Mouse (Mus musculus) granulocyte monocyte progenitor cell, adult 5-6 weeks (primary cell): ENCODE data around the gene Theg. TPM values are rescaled to one million over a fixed set of nuclear protein-coding genes. Genes with fewer than 3 reads are reported as not detected.

Source experiments
- ATAC-seq: replicated peaks from 2 replicates; pipeline ENCODE4 v1.8.0; 2016; ENCODE audit warnings: mild to moderate bottlenecking, moderate TSS enrichment, inconsistent platforms; ENCODE audit not compliant: poor library complexity, severe bottlenecking
- total RNA-seq, 2 experiments: library from RNA; stranded (forward) in 1 of 2; stranded (reverse) in 1 of 2; fragments of 200-712, 200-1000 nt in 1 of 2; fragments of >200 nt in 1 of 2; fragmentation: Nextera tagmentation in 1 of 2; gene quantifications; 2 replicates each; pipeline ENCODE4 v1.2.3; 2014 to 2017

The Theg gene
- total RNA-seq, 2 experiments from 2014 or later, result not detected

- ATAC-seq, result no peak
Measured at GRCm38 (mm10) chr10:79559716-79560115, 27.4 kb downstream of the Theg start.

DNA sequence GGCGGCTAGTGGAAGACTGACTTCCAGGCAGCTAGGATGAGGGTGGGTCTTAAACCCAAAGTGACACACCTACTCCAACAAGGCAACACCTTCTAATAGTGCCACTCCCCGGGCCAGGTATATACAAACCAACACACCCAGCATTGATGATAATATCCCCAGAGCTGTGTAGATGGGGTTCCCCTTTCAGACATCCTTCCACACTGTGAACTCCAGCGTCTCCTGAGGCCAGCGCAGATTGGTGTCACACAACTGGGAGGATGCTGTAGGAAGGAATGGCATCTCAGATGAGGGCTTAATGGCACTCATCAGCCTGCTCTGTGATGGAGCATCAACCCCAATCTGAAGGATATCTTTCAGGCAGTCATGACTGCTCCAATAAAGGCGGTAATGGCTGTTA lies 29.6 kb downstream of the Theg start:
- ATAC-seq, result no peak

DNA sequence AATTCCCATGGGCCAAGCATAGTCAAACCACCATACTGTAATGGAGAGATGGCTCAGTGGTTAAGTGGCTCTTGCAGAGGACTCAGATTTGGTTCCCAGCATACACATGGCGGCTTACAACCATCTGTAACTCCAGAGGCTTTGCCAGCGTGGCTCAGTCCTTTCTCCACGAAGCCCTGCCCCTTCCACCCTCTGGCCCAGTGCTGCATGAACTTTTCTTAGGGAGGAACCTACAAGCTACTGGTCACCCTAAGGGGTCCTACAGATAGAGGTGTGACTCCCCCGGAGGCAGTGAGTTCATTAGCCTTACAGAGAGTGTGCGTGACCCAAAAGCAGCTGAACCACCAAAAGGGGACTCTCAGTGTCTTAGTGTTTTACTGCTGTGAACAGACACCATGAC lies 30.2 kb downstream of the Theg start:
- no peak for ATAC-seq

- ATAC-seq, result no peak
Measured at GRCm38 (mm10) chr10:79555238-79555724, 31.9 kb downstream of the Theg start.

GRCm38 (mm10) chr10:79554330-79555237 lies 32.5 kb downstream of the Theg start, which contains the start of gene Mier2:
Mier2 (minus strand) TSS chr10:79555199.
- peak; percentile 76 for ATAC-seq

DNA sequence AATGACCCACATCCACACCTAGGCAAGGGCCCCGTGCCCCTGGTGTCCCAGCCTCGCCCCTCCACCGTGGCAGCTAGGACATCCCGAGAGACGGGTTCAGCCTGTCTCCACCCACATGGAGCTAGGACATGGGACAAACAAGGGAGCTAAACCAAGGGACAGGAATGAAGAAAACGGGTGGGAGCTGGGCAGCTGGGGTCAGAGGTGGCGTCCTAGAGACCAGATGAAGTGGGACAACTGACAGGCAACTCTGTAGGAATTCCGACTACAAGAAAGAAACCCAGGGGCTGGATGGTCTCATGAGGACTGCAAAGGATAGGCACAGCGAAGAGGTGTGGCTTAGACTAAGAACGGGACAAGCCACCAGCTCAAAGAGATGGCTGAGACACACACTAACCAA lies 33.4 kb downstream of the Theg start:
- ATAC-seq, result no peak

GRCm38 (mm10) chr10:79553176-79553575 lies 34.0 kb downstream of the Theg start:
- ATAC-seq, result no peak

DNA sequence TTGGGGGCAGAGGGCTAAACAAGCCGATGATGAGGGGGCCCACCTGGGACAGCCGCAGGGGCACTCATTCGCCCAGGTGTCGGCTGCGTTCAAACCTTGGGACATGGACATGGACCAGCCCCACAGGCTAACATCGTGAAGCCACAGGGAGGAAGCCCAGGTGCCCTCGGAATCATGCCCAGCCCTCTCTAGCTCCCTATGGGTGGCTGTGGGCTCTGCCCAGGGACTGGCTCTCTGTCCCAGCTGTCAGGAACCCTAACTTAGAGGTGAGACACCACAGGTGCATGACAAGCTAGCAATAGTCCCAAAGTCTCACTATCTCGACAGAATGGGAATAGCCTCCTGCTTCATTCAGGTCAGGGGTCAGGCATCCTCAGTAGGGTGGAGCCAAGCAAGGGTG lies 34.6 kb downstream of the Theg start:
- no peak for ATAC-seq

DNA sequence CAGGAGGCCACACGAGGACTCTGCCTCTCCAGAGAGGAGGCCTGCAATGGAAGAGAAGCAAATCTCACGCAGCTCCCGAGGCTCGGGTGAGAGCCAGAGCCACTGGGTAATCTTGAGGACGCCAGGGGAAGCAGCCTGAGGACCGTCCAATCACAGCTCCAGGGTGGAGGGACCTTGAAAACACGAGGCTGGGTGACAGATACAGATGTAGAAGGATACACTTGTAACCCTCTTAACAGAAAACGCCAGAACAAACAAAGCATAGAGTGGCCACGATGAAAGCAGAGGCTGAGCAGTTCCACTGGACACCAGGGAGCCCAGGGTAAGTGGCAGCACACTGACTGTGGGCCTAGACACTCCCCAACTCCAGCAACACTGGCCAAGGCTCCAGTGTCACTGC lies 36.8 kb downstream of the Theg start:
- no peak for ATAC-seq

DNA sequence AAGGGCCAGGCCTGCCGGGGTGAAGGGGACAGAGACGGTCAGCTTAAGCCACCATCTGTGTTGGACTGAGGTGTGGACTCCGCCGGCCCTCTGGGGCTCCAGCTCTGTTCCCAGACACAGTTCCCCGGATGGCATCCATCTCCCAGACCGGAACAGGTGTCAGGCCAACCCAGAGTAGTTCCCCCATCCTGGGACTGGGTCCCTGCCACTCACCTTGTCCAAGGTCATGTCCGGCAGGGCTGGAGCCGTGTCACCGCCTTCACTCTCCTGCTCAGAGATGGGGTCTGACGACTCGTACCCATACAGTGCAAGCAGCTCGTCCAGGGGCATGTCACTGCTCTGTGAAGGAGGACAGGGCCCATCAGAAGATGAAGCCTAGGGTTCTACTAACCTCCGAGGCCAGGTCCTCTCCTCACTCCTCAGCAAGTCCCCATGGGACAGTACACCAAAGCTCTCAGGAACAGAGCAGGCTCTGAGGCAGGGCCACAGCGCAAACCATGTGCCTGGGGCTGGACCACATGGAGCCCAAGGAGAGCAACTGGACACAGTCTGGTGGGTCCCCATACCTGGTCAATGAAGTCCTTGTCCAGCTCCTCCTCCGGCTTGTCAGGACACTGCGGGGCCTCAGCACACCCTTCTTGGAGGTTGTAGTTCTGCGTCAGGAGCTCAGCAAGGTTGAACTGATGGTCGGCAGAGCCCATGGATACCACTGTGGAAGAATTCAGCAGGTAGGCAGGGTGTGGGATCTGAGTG lies 38.0 kb downstream of the Theg start:
- ATAC-seq, result no peak

GRCm38 (mm10) chr10:79548546-79548945 lies 38.6 kb downstream of the Theg start:
- no peak for ATAC-seq

GRCm38 (mm10) chr10:79547148-79547675 lies 39.9 kb downstream of the Theg start:
- 0 out of 2 replicates have a peak, but pooled peaks have one; percentile 3 for ATAC-seq

DNA sequence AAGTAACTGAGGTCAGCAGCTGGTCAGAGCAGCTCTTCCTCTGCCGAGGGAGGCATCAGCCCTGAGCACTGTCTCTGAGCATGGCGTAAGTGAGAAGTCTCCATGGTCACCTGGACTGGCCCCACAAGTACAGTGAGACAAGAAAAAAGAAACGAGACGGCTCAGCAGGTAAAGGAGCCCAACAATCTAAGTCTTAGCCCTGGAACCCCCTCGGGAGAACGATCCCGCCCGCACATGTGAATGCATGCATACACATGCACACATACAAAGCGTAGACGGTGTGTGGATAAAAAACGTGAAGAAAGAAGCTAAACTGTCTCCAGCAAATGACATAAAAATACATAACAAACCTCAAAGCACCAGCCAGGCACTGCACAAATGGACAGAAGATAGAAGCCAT lies 40.6 kb downstream of the Theg start:
- ATAC-seq, result no peak

GRCm38 (mm10) chr10:79545891-79546290 lies 41.2 kb downstream of the Theg start:
- ATAC-seq, result no peak

GRCm38 (mm10) chr10:79544631-79545030 lies 42.5 kb downstream of the Theg start:
- no peak for ATAC-seq

- no peak for ATAC-seq
Measured at GRCm38 (mm10) chr10:79543884-79544597, 43.1 kb downstream of the Theg start.

- ATAC-seq, result no peak
Measured at GRCm38 (mm10) chr10:79542171-79542570, 45.0 kb downstream of the Theg start.

DNA sequence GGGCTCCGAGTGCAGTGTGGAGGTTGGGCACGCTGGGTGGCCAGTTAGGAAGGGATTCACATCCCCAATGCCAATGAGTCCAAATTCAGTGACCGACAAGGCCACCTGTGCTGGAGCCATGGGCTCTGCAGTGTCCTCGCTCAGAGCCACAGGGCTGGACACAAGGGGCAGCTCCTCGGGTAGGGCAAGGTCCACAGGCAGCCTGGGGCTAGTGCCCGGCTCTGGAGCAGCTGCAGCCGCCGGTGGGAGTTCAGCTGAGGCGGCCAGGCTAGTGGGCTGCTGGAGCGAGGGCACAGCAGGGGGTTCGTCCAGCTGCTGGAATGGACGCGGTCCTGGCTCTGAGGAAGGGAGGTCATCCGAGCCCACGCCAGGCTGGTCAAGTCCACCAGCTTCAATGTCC lies 45.6 kb downstream of the Theg start:
- ATAC-seq, result no peak

DNA sequence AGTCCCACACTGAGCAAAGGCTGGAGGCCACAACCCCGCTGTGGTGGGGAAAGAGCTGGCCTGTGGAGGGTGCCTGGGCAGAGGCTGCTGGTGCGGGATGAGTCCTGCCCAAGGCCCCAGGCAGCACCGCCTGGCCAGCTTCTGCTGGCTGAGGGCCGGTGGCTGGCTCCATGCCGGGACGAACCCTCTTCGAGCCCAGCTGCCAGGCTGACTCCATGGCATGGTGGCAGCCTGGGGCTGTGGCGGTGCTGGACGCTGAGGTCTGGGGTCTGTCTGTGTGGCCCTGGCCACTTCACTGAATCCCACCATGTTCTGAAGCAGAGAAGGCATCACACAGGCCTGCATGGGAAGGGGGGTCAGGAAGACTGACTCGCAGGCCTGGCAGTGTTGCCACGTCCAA lies 46.4 kb downstream of the Theg start:
- no peak for ATAC-seq

- ATAC-seq, result no peak
Measured at GRCm38 (mm10) chr10:79539701-79540495, 47.2 kb downstream of the Theg start.
